Mouse (Mus musculus) ovary, postnatal 36 days (tissue): ENCODE results near the gene Ltbp3.

Experiments used
- DNase-seq: peaks from one replicate; pipeline ENCODE4 v3.0.0; 2022; ENCODE audit warnings: low spot score, mixed read lengths

Gene Ltbp3

DNA sequence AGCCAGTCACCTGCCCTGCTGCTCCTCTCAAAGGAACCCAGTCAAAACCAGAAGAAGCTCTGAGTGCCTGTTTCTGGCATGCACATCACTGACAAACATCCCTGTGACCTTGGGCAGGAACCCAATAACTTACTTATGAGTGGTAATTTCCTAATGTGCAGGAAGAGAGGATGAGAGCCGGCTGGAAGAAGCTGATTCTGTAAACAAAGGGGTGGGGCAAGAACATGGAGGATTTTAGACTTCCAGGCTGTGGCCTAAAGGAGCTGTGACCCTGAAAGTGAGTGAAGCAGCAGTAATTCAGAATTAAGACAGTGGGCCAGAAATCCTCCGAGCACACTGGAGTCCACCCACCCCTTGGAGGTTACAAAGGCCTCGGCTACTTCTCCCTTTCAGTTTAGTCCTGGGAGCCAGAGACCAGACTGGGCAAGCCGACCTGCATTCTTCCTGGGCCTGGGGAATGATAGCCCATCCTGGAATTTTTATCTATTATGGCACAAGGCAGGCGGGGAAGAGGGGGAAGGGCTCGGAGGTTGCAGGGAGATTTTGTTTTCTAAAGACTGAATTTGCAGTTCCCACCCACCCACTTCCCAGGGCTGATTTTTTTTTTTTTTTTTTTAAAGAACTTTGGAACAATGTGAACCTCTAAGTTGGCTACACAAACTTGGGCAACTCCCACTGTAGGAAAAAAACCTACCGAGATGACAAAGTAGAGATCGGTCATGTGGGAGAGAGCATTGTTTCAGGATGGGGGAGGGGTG is 65.5 kb downstream of the Ltbp3 start:
- DNase-seq = no peak

DNA sequence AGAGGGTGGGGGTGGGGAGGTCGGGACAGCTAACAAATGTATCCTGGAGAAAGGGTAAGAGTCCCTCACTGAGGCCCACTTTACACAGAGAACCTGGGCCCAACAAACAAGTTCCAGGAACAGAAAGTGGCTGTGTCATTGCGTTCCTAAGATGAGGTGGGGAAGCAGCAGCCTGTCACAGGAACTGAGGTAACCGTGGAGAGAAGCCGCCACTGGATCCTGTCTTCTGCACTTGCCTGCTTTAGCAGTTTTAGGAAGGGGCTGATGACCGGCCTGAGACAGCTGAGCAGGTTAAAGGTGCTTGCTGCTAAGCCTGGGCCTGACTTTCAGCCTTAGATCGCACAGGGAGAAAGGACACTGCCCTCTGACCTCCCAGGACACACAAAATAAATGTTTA is 66.1 kb downstream of the Ltbp3 start:
- no peak for DNase-seq

GRCm38 (mm10) chr19:5807740-5808139 is 67.0 kb downstream of the Ltbp3 start:
- DNase-seq = no peak
